ENCODE assay signal across 8 mouse cellular contexts in genomic region chr12:86833711-86834415, GRCm38 (mm10). TPM values are rescaled to one million over a fixed set of nuclear protein-coding genes. Genes with fewer than 3 reads are reported as not detected.
DNase-seq lines count a peak whose midpoint lies in the region; ATAC-seq lines count a peak whose summit lies in the region.

No protein-coding gene starts in this region.

- peak; percentile 78; the same call in 1 of the 2 replicates for ATAC-seq in heart, embryonic 13.5 days (ENCODE audit: extremely low read depth, insufficient number of reproducible peaks, low FRiP score, low TSS enrichment)
- peak; percentile 49 for ATAC-seq in megakaryocyte progenitor cell, adult 5-6 weeks (replicated peaks; ENCODE audit: poor library complexity)

- H3K36me3 ChIP-seq in heart, embryonic 13.5 days, result no peaks in the 10 kb centered on the region

- H3K9me3 ChIP-seq in heart, embryonic 13.5 days, result no peaks in the 10 kb centered on the region

- 0 out of 2 replicates have a peak overlapping the region, but pooled peaks have one; percentile 18 for H3K4me2 ChIP-seq in heart, embryonic 13.5 days

- H3K4me1 ChIP-seq in brown adipose tissue, adult 24 weeks (ENCODE audit: control insufficient read depth, insufficient read depth, insufficient read length, low read length), result peaks cover 45% of the 10 kb centered on the region
- H3K4me1 ChIP-seq in heart, embryonic 13.5 days, result peaks cover 87% of the 10 kb centered on the region

- WGBS in heart, embryonic 13.5 days, result 19% methylated on average over 6 of the region's 6 CpGs

- H3K9ac ChIP-seq in heart, embryonic 13.5 days, result peak overlapping the region; percentile 76

- peak overlapping the region; percentile 89 for H3K27ac ChIP-seq in brown adipose tissue, adult 24 weeks (replicated peaks; ENCODE audit: low read depth, low read length)
- H3K27ac ChIP-seq in heart, embryonic 13.5 days (replicated peaks), result peak overlapping the region; percentile 94

- no peak overlapping the region for H3K4me3 ChIP-seq in brown adipose tissue, adult 24 weeks (ENCODE audit: insufficient read depth, low read depth, low read length)
- no peak overlapping the region for H3K4me3 ChIP-seq in heart, embryonic 13.5 days

- no peaks in the 10 kb centered on the region for H3K27me3 ChIP-seq in heart, embryonic 13.5 days (replicated peaks)

- peak; percentile 52 for DNase-seq in right cerebral cortex, postnatal 14 days
- DNase-seq in right cerebral cortex, postnatal 4 days, result no peak
- DNase-seq in kidney, postnatal 4 days, result peak; percentile 73 to 85
- DNase-seq in thymus, adult 18-20 months, result peak; percentile 60 to 68
- no peak for DNase-seq in retina, embryonic 14.5 days (ENCODE audit: low spot score)

RNA-seq across cellular contexts. Expression of gene Irf2bpl, which starts 50.7 kb away (rescaled TPM):
- 7.1 and 23.0 TPM in 2 replicates for polyA plus RNA-seq in brown adipose tissue, adult 24 weeks (2012; ENCODE audit: insufficient read depth, insufficient read length, missing spikeins)
- polyA plus RNA-seq in heart, embryonic 13.5 days (2015; fragmentation: Nextera tagmentation; extraction: Ambion mirVana), result 32.7 and 34.1 TPM in 2 replicates
- 1.4 and 1.8 TPM in 2 replicates for total RNA-seq in megakaryocyte progenitor cell, adult 5-6 weeks (2015)
- 1.6 and 1.7 TPM in 2 replicates for total RNA-seq in megakaryocyte progenitor cell, adult 5-6 weeks (2017)

Comparison
In these comparisons a context has a peak if more than half of its experiments do, and no peak if none do; other contexts are left out.
1. DNase-seq: peak in right cerebral cortex, postnatal 14 days (single experiment), kidney, postnatal 4 days (2 of 2) and thymus, adult 18-20 months (2 of 2); none in right cerebral cortex, postnatal 4 days (single experiment) and retina, embryonic 14.5 days (single experiment).